Mouse (Mus musculus) hindbrain, postnatal 0 days (tissue): ENCODE data around the gene Thap4. TPM values are rescaled to one million over a fixed set of nuclear protein-coding genes. Genes with fewer than 3 reads are reported as not detected.
"Not testable (repeated sequence)": the region's sequence is repeated elsewhere in the genome, so short reads cannot be mapped to it uniquely, and the experiment has no call there.

Experiments
- ATAC-seq: fragments of 200-750 bp; cut with Nextera tagmentation; 2 replicates; pipeline ENCODE4 v1.8.0; 2017; ENCODE audit warnings: mild to moderate bottlenecking, moderate TSS enrichment, moderate library complexity
- DNase-seq: peaks from one replicate; pipeline ENCODE4 v3.0.0-alpha.2; 2015; ENCODE audit warnings: low spot score
- H3K27ac ChIP-seq: fragments of 300-500 bp; sonication (generic); 2 replicates; pipeline ENCODE4 v1.5.1; 2014; ENCODE audit warnings: mild to moderate bottlenecking
- H3K27me3 ChIP-seq: fragments of 300-500 bp; sonication (generic); 2 replicates; pipeline ENCODE4 v1.6.1; 2014; ENCODE audit warnings: low read length, mixed read lengths; ENCODE audit not compliant: insufficient read depth
- H3K36me3 ChIP-seq: fragments of 300-500 bp; sonication (generic); 2 replicates; pipeline ENCODE4 v1.6.1; 2014; ENCODE audit warnings: low read length, mixed read lengths; ENCODE audit not compliant: insufficient read depth
- H3K4me1 ChIP-seq: fragments of 300-500 bp; sonication (generic); 2 replicates; pipeline ENCODE4 v1.6.1; 2014; ENCODE audit warnings: antibody characterized with exemption, low read length, mixed read lengths; ENCODE audit not compliant: insufficient read depth
- H3K4me2 ChIP-seq: fragments of 300-500 bp; sonication (generic); 2 replicates; pipeline ENCODE4 v1.6.1; 2014; ENCODE audit warnings: low read depth, mild to moderate bottlenecking, low read length, moderate library complexity, mixed read lengths
- H3K4me3 ChIP-seq: fragments of 300-500 bp; sonication (generic); 2 replicates; pipeline ENCODE4 v1.5.1; 2014; ENCODE audit warnings: low read length
- H3K9ac ChIP-seq: fragments of 300-500 bp; sonication (generic); replicated peaks from 2 replicates; pipeline ENCODE4 v1.6.1; 2014; ENCODE audit warnings: mild to moderate bottlenecking, low read length, moderate library complexity, mixed read lengths
- H3K9me3 ChIP-seq: fragments of 300-500 bp; sonication (generic); 2 replicates; pipeline ENCODE4 v1.6.1; 2016; ENCODE audit warnings: low read length, mixed read lengths
- CTCF ChIP-seq: IDR thresholded peaks from 2 replicates; pipeline ENCODE4 v1.5.1; 2016; ENCODE audit warnings: antibody characterized with exemption, control low read depth, low read depth
- WGBS: fragments of 180-500 bp; shearing (Covaris S2); extraction: QIAGEN DNeasy Blood & Tissue Kit; methylation state at CpG from one replicate; pipeline ENCODE4 v1.1.7; 2014; 5-methylcytosine and 5-hydroxymethylcytosine counted together
- polyA plus RNA-seq: library from polyadenylated mRNA; unstranded; fragments of >200 nt; fragmentation: Nextera tagmentation; extraction: Ambion mirVana; gene quantifications from 2 replicates; pipeline ENCODE4 v1.2.1, GENCODE M21; 2015
- total RNA-seq: library from RNA; depleted of rRNA; stranded (reverse); fragments of >200 nt; gene quantifications from 2 replicates; pipeline ENCODE4 v1.2.3, GENCODE M21; 2014

The Thap4 gene
- total and polyA plus RNA-seq, 2 experiments from 2014 or later, result 49.9 to 58.7 TPM

- Histone ChIP-seq H3K4me3 (no peak overlapping the region), H3K9me3 (no peaks in the 10 kb centered on the region), H3K27ac (no peak overlapping the region), H3K36me3 (peaks cover 30% of the 10 kb centered on the region), H3K27me3 (no peaks in the 10 kb centered on the region), H3K4me2 (no peak overlapping the region), H3K9ac (no peak overlapping the region), H3K4me1 (no peaks in the 10 kb centered on the region)
- TF ChIP-seq CTCF, result no peak
- 85% methylated on average over 8 of the region's 8 CpGs for WGBS
- DNase-seq (no peak), ATAC-seq (no peak)
These were observed 41.2 kb upstream of the Thap4 start for GRCm38 (mm10) chr1:93795886-93796285.

- H3K9ac ChIP-seq, result no peak overlapping the region
- DNase-seq (no peak), ATAC-seq (no peak)
- H3K36me3 ChIP-seq, result peaks cover 30% of the 10 kb centered on the region
- WGBS, result 97% methylated on average over 8 of the region's 8 CpGs
- no peaks in the 10 kb centered on the region for H3K9me3 ChIP-seq
- no peak overlapping the region for H3K27ac ChIP-seq
- no peaks in the 10 kb centered on the region for H3K4me1 ChIP-seq
- no peak overlapping the region for H3K4me3 ChIP-seq
- no peaks in the 10 kb centered on the region for H3K27me3 ChIP-seq
- no peak for TF ChIP-seq CTCF
- H3K4me2 ChIP-seq, result no peak overlapping the region
These were observed 39.9 kb upstream of the Thap4 start for GRCm38 (mm10) chr1:93794526-93794925.

- no peaks in the 10 kb centered on the region for H3K9me3 ChIP-seq
- no peak overlapping the region for H3K4me2 ChIP-seq
- no peaks in the 10 kb centered on the region for H3K4me1 ChIP-seq
- H3K4me3 ChIP-seq, result no peak overlapping the region
- no peak; the same call in 1 of the 2 replicates for ATAC-seq
- DNase-seq, result no peak
- no peaks in the 10 kb centered on the region for H3K27me3 ChIP-seq
- WGBS, result 85% methylated on average over 2 of the region's 2 CpGs
- H3K36me3 ChIP-seq, result peaks cover 55% of the 10 kb centered on the region
- TF ChIP-seq CTCF, result no peak
- no peak overlapping the region for H3K27ac ChIP-seq
- H3K9ac ChIP-seq, result no peak overlapping the region
These were observed 32.2 kb upstream of the Thap4 start for GRCm38 (mm10) chr1:93786912-93787311.

- H3K36me3 ChIP-seq, result peaks cover 60% of the 10 kb centered on the region
- H3K4me1 ChIP-seq, result no peaks in the 10 kb centered on the region
- TF ChIP-seq CTCF, result no peak
- no peaks in the 10 kb centered on the region for H3K9me3 ChIP-seq
- WGBS, result 92% methylated on average over 5 of the region's 5 CpGs
- no peak for ATAC-seq
- no peak for DNase-seq
- H3K4me3 ChIP-seq, result no peak overlapping the region
- H3K4me2 ChIP-seq, result no peak overlapping the region
- H3K27ac ChIP-seq, result no peak overlapping the region
- no peak overlapping the region for H3K9ac ChIP-seq
- H3K27me3 ChIP-seq, result no peaks in the 10 kb centered on the region
These were observed 22.0 kb upstream of the Thap4 start for GRCm38 (mm10) chr1:93776686-93777085.

- Histone ChIP-seq H3K4me3 (no peak overlapping the region), H3K4me2 (no peak overlapping the region), H3K36me3 (peaks cover 25% of the 10 kb centered on the region; the same call in 1 of the 2 replicates), H3K27me3 (no peaks in the 10 kb centered on the region), H3K9me3 (no peaks in the 10 kb centered on the region), H3K27ac (no peak overlapping the region), H3K9ac (no peak overlapping the region), H3K4me1 (no peaks in the 10 kb centered on the region)
- no peak for DNase-seq
- no peak for TF ChIP-seq CTCF
- no peak for ATAC-seq
- WGBS, result 95% methylated on average over 3 of the region's 3 CpGs
These were observed 15.2 kb upstream of the Thap4 start for GRCm38 (mm10) chr1:93769901-93770300.

GRCm38 (mm10) chr1:93767600-93767999 lies 12.9 kb upstream of the Thap4 start:
- no peaks in the 10 kb centered on the region for H3K4me1 ChIP-seq
- ATAC-seq (no peak), DNase-seq (no peak)
- H3K27me3 ChIP-seq, result no peaks in the 10 kb centered on the region
- H3K9ac ChIP-seq, result no peak overlapping the region
- no peak for TF ChIP-seq CTCF
- H3K4me2 ChIP-seq, result no peak overlapping the region
- no peaks in the 10 kb centered on the region for H3K9me3 ChIP-seq
- no peak overlapping the region for H3K4me3 ChIP-seq
- 0 out of 2 replicates have a peak, but pooled peaks cover 9% of the 10 kb centered on the region for H3K36me3 ChIP-seq
- 97% methylated on average over 6 of the region's 6 CpGs for WGBS
- no peak overlapping the region for H3K27ac ChIP-seq

GRCm38 (mm10) chr1:93764871-93765591 lies 10.4 kb upstream of the Thap4 start:
- no peak for TF ChIP-seq CTCF
- Histone ChIP-seq H3K36me3 (0 out of 2 replicates have a peak, but pooled peaks cover 5% of the 10 kb centered on the region), H3K4me1 (no peaks in the 10 kb centered on the region), H3K9ac (no peak overlapping the region), H3K9me3 (no peaks in the 10 kb centered on the region), H3K4me2 (no peak overlapping the region), H3K27me3 (no peaks in the 10 kb centered on the region), H3K4me3 (no peak overlapping the region), H3K27ac (no peak overlapping the region)
- no peak for ATAC-seq
- WGBS, result 92% methylated on average over 9 of the region's 9 CpGs
- DNase-seq, result no peak

GRCm38 (mm10) chr1:93763531-93763930 lies 8.9 kb upstream of the Thap4 start:
- H3K9me3 ChIP-seq, H3K4me1 ChIP-seq, DNase-seq, H3K9ac ChIP-seq, ATAC-seq, H3K27me3 ChIP-seq, H3K36me3 ChIP-seq, H3K27ac ChIP-seq, H3K4me2 ChIP-seq, H3K4me3 ChIP-seq: not testable (repeated sequence)
- 91% methylated on average over 3 of the region's 3 CpGs for WGBS
